Mouse (Mus musculus) spleen, adult 2 months (tissue): ENCODE results near the gene Fgf22. TPM values are rescaled to one million over a fixed set of nuclear protein-coding genes. Genes with fewer than 3 reads are reported as not detected.
A peak's percentile ranks its signal among the peaks of the same experiment; 100 is the strongest.

Source experiments
- DNase-seq, 2 experiments: peaks; one replicate each; pipeline versions ENCODE4 v3.0.0 to v3.0.0-alpha.2; 2012 to 2021; ENCODE audit warnings: low spot score in 2 of 2, low read depth in 1 of 2
- H3K27ac ChIP-seq: fragments of 200-500 bp; 2 replicates; pipeline ENCODE4 v1.5.1; 2012; ENCODE audit warnings: low read length, inconsistent platforms; ENCODE audit not compliant: insufficient read depth
- H3K27me3 ChIP-seq: fragments of 200-500 bp; 2 replicates; pipeline ENCODE4 v1.6.1; 2012; ENCODE audit warnings: mild to moderate bottlenecking, moderate library complexity, low read length, inconsistent platforms; ENCODE audit not compliant: control insufficient read depth, insufficient read depth
- H3K36me3 ChIP-seq: fragments of 200-500 bp; 2 replicates; pipeline ENCODE4 v1.6.1; 2012; ENCODE audit warnings: mild to moderate bottlenecking, low read length, inconsistent platforms; ENCODE audit not compliant: control insufficient read depth, insufficient read depth
- H3K4me1 ChIP-seq: fragments of 200-500 bp; 2 replicates; pipeline ENCODE4 v1.6.1; 2011; ENCODE audit warnings: inconsistent platforms; ENCODE audit not compliant: control insufficient read depth, insufficient read depth, insufficient read length
- H3K4me3 ChIP-seq: fragments of 200-500 bp; 2 replicates; pipeline ENCODE4 v1.5.1; 2011; ENCODE audit warnings: mild to moderate bottlenecking, inconsistent platforms; ENCODE audit not compliant: insufficient read depth, insufficient read length; ENCODE audit errors: extremely low read depth
- CTCF ChIP-seq: fragments of 200-500 bp; IDR thresholded peaks from 2 replicates; pipeline ENCODE4 v1.5.1; 2011; ENCODE audit warnings: mild to moderate bottlenecking, inconsistent platforms; ENCODE audit not compliant: insufficient read depth, insufficient read length, insufficient replicate concordance; ENCODE audit errors: extremely low read depth
- POLR2A ChIP-seq: fragments of 200-500 bp; IDR thresholded peaks from 2 replicates; pipeline ENCODE4 v1.6.1; 2011; ENCODE audit warnings: low read depth, low read length, inconsistent platforms
- WGBS: fragments of 180-500 bp; shearing (Covaris S2); methylation state at CpG from one replicate; pipeline ENCODE4 v1.1.7; 2018; 5-methylcytosine and 5-hydroxymethylcytosine counted together
- polyA plus RNA-seq: library from polyadenylated mRNA; depleted of rRNA; stranded (reverse); fragments of >200 nt; gene quantifications from 2 replicates; pipeline ENCODE4 v1.2.3, GENCODE M21; 2012

Gene Fgf22
- polyA plus RNA-seq, 1 experiment: not detected

DNA sequence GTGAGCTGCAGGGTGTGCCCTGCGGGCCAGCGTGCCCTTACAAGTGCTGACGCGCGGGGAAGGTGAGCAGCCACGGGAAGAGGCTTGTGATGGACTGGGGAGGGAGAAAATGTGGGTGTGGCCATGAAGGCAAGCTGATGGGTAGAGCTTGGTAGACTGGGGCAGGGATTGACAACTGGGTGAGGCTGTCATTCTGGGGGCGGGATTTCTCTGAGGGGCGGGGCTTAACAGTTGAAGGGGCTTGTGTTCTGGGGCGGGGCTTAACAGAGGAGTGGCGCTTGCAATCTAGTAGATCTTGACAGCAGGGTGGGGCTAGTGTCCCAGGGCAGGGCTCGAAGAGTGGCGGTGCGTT lies 25.8 kb downstream of the Fgf22 start:
- Histone ChIP-seq H3K27me3 (peaks cover 5% of the 10 kb centered on the region), H3K36me3 (no peaks in the 10 kb centered on the region), H3K4me1 (peaks cover 10% of the 10 kb centered on the region), H3K4me3 (peak overlapping the region; percentile 64), H3K27ac (peak overlapping the region; percentile 69)
- DNase-seq: peak in 1 of 2 experiments; percentile 73
- WGBS: under 1% methylated on average over 13 of the region's 13 CpGs
- no peak for TF ChIP-seq POLR2A
- TF ChIP-seq CTCF: no peak

DNA sequence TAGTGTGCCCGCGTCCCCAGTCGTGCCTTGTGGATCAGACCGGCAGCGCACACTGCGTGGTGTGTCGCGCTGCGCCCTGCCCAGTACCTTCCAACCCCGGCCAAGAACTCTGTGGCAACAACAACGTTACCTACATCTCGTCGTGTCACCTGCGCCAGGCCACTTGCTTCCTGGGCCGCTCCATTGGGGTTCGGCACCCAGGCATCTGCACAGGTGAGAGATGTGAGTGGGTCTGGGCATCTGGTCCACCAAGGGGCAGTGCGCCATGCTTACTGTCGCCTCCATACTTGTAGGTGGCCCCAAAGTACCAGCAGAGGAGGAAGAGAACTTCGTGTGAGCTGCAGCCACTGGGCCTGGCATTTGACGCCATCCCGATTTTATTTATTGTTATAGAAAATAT lies 26.3 kb downstream of the Fgf22 start:
- H3K27me3 ChIP-seq: peaks cover 5% of the 10 kb centered on the region
- H3K4me3 ChIP-seq: peak overlapping the region; percentile 64; the same call in 1 of the 2 replicates
- H3K4me1 ChIP-seq: peaks cover 10% of the 10 kb centered on the region
- WGBS: 32% methylated on average over 21 of the region's 21 CpGs
- DNase-seq: no peak
- no peak overlapping the region for H3K27ac ChIP-seq
- H3K36me3 ChIP-seq: no peaks in the 10 kb centered on the region
- no peak for TF ChIP-seq POLR2A
- TF ChIP-seq CTCF: no peak

GRCm38 (mm10) chr10:79781956-79782355 lies 27.1 kb downstream of the Fgf22 start:
- H3K4me3 ChIP-seq: no peak overlapping the region
- H3K36me3 ChIP-seq: no peaks in the 10 kb centered on the region
- peaks cover 10% of the 10 kb centered on the region for H3K4me1 ChIP-seq
- WGBS: 56% methylated on average over 5 of the region's 5 CpGs
- H3K27me3 ChIP-seq: peaks cover 5% of the 10 kb centered on the region
- H3K27ac ChIP-seq: no peak overlapping the region
- DNase-seq: no peak
- TF ChIP-seq CTCF: no peak
- TF ChIP-seq POLR2A: no peak

- Histone ChIP-seq H3K27me3 (peaks cover 1% of the 10 kb centered on the region; the same call in 1 of the 2 replicates), H3K36me3 (no peaks in the 10 kb centered on the region), H3K4me3 (no peak overlapping the region), H3K4me1 (peaks cover 9% of the 10 kb centered on the region), H3K27ac (no peak overlapping the region)
- no peak for DNase-seq
- TF ChIP-seq POLR2A (no peak), CTCF (no peak)
- 83% methylated on average over 7 of the region's 7 CpGs for WGBS
Observed at GRCm38 (mm10) chr10:79783050-79783449, 28.2 kb downstream of the Fgf22 start.

DNA sequence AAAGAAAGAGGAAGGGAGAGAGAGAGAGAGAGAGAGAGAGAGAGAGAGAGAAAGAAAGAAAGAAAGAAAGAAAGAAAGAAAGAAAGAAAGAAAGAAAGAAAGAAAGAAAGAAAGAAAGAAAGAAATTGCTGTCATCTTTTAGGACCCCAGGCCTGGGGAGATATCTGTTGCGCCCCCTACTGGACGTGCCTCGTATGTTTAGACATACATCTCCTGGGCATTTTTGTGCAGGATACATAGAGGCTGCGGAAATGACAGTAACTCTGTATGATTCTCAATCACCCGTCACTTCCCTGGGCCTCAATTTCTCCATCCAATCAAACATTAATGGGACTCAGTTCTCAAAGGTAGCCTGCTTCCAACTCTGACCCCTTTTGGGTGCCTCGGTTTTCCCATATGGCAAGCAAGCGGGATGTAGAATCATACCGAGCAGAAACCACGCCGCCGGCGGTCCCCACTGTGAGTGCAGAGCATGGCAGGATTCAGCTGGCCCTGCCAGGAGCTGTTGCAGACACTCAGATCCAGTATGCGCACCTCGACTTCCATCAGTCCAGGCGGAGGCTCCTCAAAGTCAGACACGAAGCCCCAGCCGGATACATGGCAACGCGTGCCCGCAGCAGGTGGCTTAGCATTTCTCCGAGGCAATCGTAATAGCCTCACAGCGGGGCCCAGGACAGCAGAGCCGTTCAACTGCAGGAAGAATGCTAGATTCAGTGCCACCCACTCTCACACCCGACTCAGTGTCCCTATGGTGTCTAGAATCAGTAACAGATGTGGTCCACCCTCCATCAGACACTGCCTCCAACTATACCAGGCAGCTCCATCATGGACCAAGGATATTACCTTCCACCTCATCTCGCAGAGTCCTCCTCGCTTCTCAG lies 29.3 kb downstream of the Fgf22 start:
- Histone ChIP-seq H3K27me3 (no peaks in the 10 kb centered on the region), H3K36me3 (no peaks in the 10 kb centered on the region), H3K4me3 (no peak overlapping the region), H3K27ac (no peak overlapping the region), H3K4me1 (peaks cover 9% of the 10 kb centered on the region)
- peak in 1 of 2 experiments; percentile 33 for DNase-seq
- 77% methylated on average over 27 of the region's 27 CpGs for WGBS
- TF ChIP-seq CTCF: peak; percentile 30; the same call in 1 of the 2 replicates
- no peak for TF ChIP-seq POLR2A

GRCm38 (mm10) chr10:79788386-79789158 lies 33.7 kb downstream of the Fgf22 start:
- Histone ChIP-seq H3K36me3 (no peaks in the 10 kb centered on the region), H3K27ac (no peak overlapping the region), H3K4me3 (no peak overlapping the region), H3K27me3 (no peaks in the 10 kb centered on the region), H3K4me1 (no peaks in the 10 kb centered on the region)
- DNase-seq: peak; percentile 60 to 71
- TF ChIP-seq CTCF (peak; percentile 57; the same call in 1 of the 2 replicates), POLR2A (no peak)
- WGBS: 4% methylated on average over 7 of the region's 7 CpGs
